Mouse (Mus musculus) thymus, postnatal 25 days (tissue): ENCODE measurements around the gene Nr1h2.

Source experiments
- DNase-seq: peaks from one replicate; pipeline ENCODE4 v3.0.0; 2022

Gene Nr1h2

DNA sequence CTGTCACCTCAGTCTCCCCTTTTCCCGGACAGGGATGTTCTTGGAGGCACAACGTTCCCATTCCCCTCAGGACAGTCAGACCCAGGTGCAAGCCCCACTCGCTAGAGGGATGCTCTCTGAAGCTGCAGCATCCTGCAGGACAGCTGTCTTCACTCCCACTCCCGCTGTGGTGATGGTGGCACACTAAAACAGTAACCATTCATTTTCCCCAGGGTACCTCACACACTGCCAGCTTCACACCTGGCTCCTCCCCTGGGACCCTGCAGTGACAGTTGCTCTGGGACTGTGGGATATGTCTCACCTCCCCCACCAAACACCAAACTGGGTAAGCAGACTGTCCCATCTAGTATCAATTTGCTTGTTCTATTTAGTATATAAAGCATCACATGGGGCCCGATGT lies 6.0 kb downstream of the Nr1h2 start:
- no peak for DNase-seq

DNA sequence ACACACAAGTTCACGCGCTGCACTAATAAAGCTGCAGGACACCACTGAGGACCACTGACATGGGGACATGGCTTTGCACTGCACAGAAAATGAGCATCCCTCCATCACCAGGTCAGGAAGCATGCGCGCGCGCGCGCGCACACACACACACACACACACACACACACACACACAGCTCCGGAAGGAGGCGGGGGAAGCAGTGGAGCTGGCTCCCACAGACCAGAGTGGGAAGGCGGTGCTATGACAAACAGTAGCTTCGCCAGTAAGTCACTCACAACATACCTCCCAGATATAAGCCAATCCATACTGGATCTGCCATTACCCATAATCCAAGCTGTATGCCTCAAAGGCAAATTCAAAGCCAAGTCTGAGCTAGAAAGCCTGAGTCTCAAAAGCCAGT lies 6.7 kb downstream of the Nr1h2 start:
- DNase-seq: no peak

DNA sequence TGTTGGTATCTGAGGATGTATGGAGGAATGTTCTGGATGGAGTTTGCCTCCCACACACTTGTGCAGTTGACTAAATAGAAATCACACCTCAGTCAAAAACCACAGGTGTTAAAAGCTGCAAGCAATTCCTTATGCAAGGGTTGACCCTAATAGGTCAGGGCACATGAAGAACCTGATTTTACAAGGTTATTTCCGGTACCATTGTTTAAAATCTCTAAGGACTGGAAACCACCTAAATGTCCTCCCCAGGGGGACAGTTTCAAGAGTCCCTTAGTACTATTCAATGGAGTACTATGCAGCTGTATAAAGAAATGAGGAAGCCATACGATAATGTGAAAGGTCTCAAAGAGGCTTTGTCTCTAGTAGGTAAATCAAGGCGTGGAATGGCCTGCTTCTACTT lies 7.5 kb downstream of the Nr1h2 start:
- no peak for DNase-seq

DNA sequence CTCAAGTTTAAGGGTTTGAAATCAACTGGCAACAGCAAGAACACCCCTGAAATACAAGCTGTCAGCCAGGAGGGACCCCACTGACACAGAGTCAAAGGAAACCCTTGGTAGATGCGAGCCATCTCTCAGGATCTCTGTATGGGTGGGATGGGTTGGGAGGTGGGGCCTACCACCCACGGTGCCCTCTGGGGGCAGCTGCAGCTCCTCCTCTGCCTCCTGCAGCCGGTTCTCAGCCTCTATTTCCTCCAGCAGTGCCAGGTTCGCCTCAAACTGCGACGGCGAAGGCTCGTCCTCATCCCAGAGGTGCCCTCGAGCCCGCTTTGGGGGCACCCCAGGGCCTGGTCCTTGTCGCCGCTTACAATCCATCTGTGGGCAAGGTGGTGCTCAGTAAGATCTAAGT lies 10.7 kb downstream of the Nr1h2 start:
- no peak for DNase-seq

DNA sequence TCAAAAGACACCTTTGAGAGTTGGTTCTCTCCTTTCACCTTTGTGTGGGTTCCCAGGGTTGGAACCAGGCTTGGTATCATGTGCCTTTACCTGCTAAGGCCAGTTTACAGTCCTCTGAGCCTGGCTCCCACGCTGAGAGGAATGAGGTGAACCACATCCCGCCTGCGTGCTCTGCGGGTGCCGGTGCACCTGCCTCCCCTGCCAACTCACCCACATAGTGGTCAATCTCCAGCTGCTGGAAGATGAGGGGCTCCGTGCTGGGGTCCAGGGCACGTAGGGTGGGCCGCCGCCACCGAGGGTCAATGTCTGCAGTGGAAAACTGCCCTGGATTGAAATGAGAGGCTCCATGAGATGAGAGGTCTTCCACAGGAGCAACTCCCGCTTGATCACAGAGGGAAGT lies 11.2 kb downstream of the Nr1h2 start:
- DNase-seq: no peak

DNA sequence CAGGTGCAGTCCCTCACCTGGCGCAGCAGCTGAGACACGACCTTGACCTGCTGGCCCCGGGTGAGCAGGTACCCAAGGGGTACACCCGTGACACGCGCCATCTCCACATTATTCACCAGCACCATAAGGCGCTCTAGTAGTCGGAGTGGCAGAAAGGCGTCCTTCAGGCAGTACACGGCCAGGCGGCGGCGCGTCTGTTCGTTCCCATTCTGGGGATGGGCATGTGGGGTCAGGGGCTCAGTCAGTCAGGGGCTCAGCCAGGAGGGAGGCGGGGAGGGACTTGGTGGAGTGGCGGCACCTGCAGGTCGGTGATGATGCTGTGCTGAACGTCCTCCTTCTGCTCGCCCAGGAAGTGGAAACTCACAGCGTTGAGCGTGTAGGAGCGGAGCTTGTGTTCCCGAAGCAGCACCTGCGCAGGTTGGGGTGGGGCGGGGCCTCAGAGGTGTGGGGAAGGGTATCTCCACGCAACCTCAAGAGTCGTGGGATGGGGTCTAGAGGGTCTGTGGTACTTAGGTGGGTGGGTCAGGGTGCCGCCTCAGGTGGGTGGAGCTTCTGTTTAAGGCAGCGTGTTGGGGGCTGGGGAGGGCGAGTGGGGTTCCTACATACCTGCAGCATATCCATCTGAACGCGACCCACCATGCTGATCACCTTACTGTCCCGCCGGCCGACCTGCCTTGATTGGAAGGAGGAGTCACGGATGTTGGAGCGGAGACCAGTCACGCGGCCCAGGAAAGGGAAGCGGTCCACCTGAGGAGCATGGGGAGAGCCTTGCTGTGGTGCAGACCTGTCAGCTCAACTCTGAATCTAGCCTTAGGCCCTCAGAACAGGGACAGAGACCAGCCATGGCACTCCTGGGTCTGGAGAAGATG lies 14.8 kb downstream of the Nr1h2 start:
- DNase-seq: no peak

DNA sequence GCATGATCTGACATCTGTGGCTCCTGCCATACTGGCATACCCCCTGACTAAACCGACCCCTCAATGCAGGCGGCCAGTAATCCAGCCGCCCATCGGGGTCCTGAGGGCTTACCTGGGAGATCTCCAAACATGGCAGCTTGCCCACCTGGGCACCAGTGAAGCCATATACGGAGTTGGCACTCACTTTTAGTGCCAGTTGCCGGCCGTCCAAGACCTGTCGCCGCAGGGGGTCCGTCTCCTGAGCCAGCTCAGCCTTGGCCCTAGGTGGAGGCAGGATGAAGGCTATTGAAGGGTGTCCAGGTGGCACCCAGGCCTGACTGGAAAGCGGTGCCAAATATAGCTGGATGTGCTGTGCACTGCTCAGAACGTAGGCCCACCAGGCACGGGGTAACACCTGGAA lies 16.3 kb downstream of the Nr1h2 start:
- DNase-seq: no peak

DNA sequence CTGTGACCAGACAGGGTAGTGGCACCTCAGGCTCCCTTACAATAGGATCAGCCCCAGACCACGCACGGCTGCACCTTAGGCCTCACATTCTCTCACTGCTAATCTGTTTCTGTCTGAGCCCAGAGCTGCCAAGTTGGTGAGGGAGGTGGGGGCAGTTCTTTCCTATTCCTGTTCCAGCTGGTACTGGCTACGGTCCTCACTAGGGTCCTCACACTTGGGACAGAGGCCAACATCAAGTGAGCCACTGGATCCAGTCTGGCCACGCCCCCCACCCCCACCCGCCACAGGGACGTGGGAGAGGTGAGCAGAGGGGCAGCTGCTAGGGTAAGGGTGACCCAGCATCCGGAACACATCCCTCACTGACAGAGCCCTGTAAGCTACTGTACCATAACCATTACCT lies 16.7 kb downstream of the Nr1h2 start:
- DNase-seq: no peak

DNA sequence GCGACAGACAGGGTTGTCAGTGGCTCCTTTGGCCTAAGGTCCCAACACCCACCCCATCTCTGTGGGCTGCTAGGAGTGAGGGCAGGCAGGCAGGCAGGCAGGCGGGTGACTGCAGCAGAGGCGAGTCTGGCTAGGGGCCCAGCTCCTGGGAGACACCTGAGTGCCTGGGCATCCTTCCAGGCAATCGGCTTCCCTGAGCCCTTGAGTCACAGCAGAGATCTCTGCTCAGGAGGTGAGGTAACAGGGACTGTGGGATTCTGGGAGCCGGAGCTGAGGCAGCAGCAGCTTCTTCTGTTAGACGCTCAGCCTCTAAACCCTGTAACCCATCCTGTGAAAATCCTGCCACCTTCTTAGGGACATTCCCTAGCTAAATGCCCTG lies 17.2 kb downstream of the Nr1h2 start:
- no peak for DNase-seq

DNA sequence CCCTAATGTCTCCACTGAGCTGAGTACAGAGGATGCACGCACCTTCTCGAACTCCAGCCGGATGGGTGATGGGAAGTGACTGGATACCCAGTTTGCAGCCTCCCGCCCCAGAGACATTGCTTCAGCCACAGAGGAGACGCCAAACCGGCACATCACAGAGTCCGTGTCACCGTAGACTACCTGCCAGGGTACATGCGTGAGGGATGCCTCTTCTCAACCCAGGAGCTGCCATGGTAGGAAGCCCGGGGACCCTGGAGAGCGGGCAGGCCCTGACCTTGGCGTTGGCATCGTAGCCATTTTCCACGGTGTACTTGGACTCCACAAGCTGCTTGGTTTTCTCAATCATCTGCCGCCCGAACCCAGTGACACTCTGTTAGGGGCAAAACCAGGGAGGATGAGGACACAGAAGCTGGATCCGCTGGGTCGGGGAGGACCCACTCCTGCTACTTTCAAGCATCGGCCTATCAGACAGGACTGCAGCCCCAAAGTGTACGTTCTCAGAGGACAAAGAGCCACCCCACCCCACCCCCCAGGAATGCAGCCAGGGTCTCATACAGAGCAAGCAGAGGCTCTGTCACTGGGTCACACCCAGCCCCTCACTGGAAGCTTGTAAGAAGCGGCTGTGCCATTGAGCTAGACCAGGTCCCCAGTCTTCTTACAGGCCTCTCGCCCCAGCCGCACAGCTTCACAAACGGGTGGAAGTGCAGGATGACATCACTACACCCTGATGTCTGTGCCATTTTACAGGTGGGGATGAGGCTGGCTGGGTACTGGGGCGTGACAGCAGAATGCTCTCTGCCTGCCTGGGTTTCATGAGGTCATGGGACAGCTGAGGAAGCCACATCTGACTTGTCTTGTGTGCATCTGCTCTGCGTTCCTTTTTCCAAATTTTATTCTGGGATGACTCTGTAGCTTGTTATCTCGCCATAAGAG lies 17.8 kb downstream of the Nr1h2 start:
- no peak for DNase-seq

DNA sequence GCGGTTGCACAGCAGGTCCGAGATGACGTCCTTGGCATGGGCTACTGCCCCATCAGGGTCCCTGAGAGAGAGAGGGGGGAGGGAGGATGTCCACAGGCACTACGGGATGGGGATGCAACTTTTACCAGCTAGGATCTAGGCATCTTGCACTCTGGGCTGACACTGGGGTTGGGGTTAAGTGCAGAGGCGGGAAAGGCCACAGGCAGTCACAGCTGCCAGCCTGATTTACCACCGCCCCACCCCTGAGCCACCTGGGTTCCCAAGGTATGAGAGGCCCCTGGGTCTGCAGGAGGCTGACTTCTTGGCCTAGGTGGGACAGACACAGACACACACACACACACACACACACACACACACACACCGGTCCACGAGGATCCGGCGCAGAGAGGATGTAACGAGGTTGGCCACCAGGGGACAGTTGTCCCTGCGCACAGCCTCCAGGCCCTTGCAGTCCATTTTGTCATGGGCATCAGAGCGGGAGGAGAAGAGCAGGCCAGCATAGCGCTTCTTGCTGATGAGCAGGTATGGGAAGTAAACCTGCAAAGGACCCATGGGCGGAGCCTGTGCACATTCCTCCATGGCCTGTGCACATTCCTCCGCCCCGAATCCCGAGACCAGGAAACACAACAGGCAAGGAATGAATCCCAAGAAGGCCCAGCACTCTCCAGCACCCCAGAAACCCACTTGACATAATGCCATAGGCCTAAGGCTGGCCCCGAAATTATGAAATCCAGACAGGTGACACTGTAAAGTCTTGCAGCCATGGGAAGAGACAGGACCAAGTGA lies 18.9 kb downstream of the Nr1h2 start:
- DNase-seq: no peak

DNA sequence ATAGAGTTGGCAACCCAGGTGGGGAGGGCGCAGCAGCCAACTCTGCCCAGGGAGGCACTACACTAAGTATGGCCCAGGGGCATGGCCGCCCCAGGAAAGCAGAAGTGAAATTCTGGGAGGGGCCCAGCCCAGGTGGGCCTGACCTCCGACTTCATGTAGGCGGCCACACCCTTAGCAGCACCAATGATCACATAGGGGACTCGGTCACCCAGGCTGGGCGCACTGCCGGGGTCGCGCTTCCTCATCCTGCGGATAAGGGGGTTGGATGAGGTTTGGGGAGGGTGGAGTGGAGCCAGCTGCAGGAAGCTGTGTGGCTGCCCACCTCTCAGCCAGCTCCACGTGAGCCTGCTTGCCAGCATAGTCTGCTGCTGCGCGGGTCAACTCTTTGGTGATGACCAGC lies 19.5 kb downstream of the Nr1h2 start:
- DNase-seq: no peak

DNA sequence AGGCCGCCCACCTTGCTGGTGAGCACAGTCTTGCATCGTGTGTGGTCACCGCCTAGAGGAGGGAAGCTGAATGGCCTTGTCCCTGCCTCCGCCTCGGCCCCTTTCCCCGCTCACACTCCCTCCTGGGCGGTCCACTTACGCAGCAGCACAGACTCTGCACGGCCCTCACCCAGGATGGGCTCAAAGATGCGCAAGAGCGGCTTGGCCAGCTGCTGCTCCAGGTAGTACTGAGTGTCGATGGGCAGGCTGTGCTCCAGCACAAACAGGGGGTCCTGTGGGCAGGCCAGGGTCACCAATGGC lies 20.1 kb downstream of the Nr1h2 start:
- DNase-seq: no peak

DNA sequence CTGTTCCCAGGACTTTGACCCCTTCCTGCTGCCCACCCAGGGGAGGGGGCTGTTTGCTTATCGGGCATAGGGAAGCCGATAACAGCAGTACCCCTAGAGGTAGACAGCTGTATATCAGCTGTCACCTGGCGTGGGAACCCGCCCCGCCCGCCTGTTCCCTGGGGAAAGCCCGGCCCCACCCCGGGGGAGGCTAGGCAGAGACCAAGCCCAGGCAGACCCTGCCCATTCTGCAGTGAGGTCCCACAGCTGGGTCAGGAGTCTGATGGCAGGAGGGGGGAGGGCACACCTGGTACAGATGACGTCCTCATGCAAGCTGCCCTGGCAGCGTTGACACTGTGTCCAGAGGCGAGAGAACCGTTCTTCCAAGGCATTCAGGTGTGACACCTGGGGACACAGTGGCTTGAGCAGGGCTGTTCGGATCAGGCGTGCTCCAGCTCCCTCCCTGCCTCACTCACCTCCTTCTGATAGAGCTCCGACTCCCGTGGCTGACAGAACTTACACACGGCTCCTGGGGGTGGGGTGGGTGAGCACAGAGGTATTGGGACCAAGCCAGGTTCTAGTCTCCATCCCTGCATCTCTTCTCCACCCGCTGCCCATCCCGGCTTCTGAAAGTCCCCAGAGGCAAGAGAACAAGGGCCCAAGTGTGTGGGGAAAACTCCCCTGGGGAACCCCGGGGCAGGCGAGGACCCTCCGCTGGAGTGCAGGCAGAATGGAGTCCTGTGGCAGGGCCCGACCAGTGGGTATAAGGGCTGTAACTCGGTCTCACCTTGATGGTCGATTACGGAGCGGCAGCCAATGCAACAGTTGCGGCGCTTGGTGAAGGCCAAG lies 20.6 kb downstream of the Nr1h2 start:
- no peak for DNase-seq

DNA sequence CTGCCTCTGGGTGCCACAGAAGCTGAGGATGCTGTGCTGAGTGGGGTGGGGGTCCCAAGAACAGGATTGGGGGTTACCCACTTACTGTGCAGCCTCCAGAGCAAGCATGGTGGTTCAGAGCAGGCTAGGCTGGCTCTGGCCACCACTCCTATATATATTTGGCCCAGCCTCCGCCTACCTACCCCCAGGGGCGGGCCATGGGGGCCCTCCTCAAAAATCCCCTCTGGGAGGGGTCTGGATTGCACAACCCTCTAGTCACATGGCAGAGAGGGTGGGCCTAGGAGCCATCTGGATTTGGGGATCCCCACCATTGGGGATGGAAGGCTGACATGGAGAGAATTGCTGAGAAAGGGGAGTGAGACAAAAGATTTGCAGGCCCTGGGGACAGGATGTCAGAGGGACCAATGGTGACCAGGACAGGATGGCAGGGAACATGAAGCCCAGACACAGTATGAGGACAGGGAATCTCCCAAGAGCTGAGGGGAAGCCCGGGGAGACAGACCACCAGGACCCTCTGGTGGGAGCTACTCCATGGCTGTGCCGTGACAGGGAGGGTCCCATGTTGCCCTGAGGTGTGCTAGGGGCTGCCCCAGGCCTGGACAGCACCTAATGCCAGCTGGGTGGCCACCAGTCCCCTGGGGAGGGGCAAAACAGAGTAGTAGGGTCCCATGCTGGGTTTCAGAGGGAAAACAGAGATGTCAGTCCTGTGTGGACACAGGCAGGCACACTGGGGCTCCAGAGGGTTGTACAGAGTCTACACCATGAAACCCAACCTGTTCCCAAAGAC lies 21.6 kb downstream of the Nr1h2 start, which contains the start of gene Spib:
Gene Spib (minus strand): TSS at position 126 of the 787 bp plus-strand sequence.
- no peak for DNase-seq

DNA sequence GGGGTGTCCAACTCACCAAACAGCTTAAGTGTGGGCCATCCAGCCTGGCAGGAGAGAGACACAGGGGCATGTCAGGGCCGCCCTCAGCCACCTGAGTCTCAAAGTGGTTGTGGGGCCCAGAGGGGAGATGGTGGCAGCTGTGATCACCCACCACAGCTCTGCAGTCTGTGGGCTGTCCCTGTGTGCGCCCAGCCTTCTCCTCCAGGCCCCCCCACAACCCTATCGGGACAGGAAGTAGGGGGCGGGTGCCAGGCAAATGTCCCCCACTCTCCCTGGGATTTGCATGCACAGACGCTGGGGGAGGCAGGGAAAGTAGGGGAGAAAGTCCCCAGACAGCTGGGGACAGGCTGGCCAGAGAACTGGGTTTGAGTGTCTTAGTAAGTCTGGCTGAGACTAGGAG lies 22.5 kb downstream of the Nr1h2 start:
- DNase-seq: no peak

DNA sequence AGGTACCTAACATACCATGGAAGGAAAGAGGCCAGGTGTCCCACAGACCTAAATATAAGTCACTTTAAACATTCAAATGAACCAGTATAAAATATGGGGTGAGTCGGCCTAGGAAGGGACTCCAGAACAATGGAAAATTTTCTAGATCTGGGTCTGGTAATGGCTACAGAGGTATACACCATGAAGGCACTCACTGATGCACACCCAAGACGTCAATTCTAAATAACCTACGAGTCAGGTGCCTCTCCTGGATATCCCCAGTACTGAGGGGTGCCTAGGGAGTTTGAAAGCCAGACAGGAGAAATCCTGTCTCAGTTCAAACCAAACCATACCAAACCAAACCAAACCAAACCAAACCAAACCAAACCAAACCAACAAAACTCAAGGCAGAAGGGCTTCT lies 23.2 kb downstream of the Nr1h2 start:
- no peak for DNase-seq

DNA sequence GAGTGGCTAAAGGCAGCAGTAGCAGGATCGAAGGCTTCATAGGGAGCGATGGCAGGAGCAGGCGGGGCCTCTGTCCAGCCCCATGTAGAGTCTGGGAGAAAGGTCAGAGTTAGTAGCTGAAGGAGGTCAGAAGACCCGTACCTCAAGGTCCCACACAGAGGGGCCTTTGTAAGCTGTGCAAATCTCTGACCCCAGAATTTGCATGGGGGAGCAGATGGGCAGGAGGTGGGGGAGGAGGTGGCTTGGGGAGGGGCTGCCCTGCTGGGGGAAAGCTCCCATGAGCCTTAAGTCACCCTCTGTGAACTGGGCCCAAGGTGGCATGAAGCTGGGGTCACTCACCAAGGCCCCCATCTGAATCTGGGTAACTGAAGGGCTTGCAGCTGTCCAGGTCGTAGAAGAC lies 24.2 kb downstream of the Nr1h2 start:
- no peak for DNase-seq

DNA sequence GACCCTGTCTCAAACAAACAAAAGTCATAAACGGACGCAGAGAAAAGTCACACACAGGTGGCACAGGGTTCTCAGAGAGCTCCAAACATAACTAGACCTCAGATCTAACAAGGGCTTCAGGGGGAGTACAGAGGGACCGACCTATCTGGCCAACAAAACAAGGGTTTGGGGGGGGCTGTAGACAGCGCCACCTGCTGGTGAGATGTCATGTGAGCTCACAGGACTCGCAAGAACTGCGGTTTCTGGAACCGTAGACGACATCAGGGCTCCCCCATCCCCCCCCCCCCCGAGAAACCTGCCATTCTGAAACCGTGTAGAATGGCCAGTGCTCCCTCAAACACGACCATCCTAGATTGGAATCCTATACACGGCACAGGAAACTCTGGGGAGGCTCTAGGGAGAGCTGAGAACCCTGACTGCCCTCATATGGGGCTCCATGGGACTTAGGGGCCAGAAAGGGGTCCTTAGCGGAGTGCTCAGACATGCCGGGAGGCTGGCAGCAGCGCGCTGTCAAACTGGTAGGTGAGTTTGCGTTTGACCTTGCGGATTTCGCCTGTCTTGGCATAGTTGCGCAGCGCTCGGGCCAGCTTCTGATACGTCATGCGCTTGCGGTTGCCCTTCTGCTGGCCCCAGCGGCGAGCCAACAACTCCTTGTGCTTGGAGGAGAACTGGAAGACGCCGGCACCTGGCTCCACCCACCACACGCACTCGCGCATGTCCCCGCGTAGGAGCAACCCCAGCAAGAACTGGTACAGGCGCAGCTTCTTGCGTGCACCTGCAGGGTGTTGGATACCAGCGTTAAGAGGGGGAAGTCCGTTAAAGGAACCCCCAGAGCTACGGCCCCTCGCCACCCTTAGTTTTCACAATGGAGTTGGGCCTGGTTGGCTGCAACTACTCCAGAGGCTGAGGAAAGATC lies 26.0 kb downstream of the Nr1h2 start:
- peak; percentile 85 for DNase-seq

DNA sequence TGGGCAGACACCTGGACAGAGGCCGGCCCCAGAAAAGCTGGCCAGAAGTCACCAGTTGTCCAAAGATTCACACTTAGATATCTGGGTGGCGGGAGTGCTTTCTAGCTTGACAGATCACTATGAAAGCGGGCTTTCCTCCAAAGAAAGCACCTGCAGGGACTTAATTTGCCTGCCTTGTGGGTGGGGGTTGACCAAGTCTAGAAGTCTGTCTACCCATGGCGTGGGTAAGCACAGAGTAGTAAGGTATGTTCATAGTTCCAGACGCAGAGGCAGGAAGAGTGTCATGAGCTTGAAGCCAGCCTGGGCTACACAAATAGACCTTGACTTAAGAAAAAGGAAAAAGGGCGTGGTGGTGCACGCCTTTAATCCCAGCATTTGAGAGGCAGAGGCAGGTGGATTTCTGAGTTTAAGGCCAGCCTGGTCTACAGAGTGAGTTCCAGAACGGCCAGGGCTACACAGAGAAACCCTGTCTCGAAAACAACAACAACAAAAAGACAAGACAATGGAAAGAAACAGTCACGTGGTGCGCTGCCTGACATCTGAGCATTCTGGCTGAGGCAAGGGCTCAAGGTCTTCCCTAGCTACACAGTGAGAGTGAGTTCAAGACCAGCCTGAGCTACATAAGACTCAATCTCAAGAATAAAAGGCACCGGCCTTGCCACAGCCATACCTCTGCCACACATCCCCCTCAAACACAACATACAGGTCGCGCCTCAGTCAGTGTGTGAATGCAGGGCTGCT lies 27.2 kb downstream of the Nr1h2 start:
- DNase-seq: no peak
